Comparison of ENCODE assay signal across 26 mouse cellular contexts in genomic region chr10:94924450-94924849, GRCm38 (mm10). TPM values are rescaled to one million over a fixed set of nuclear protein-coding genes. Genes with fewer than 3 reads are reported as not detected.
DNase-seq lines count a peak whose midpoint lies in the region; ATAC-seq and TF ChIP-seq lines count a peak whose summit lies in the region.
"Had no signal": no experiment of that assay in that cellular context is flagged by ENCODE, and none has a peak within 500 bp of the region (broad histone marks: within the 10 kb centered on the region; RNA-seq: fewer than 3 reads in every experiment).

No protein-coding gene starts in this region.

- no peak overlapping the region for H3K4me2 ChIP-seq in heart, embryonic 16.5 days (ENCODE audit: low read depth, low read length)
- H3K4me2 ChIP-seq in liver, embryonic 14.5 days (ENCODE audit: low read depth): peak overlapping the region; percentile 63
- H3K4me2 ChIP-seq in forebrain, embryonic 15.5 days (replicated peaks): no peak overlapping the region
- H3K4me2 ChIP-seq: forebrain, embryonic 12.5 days; kidney, embryonic 15.5 days; limb, embryonic 13.5 days; lung, embryonic 15.5 days; neural tube, embryonic 13.5 days had no signal

- intact Hi-C loops in heart, postnatal 25 days (cut with DNase I): no loop called here

- H3K27ac ChIP-seq in heart, embryonic 16.5 days (ENCODE audit: low read length): peak overlapping the region; percentile 43; the same call in 1 of the 2 replicates
- H3K27ac ChIP-seq in liver, embryonic 14.5 days: peak overlapping the region; percentile 73
- H3K27ac ChIP-seq in forebrain, embryonic 15.5 days (replicated peaks): no peak overlapping the region
- H3K27ac ChIP-seq: forebrain, embryonic 12.5 days; kidney, embryonic 15.5 days; limb, embryonic 13.5 days; midbrain, embryonic 10.5 days; neural tube, embryonic 13.5 days had no signal

- TF ChIP-seq CTCF in liver, embryonic 14.5 days (IDR thresholded peaks at IDR 0.05; ENCODE audit: low read depth): no peak

- no peak overlapping the region for H3K9ac ChIP-seq in heart, embryonic 16.5 days (ENCODE audit: low read length)
- peak overlapping the region; percentile 43 for H3K9ac ChIP-seq in liver, embryonic 14.5 days (replicated peaks)
- H3K9ac ChIP-seq in forebrain, embryonic 15.5 days (replicated peaks): no peak overlapping the region
- H3K9ac ChIP-seq: forebrain, embryonic 12.5 days; kidney, embryonic 15.5 days; limb, embryonic 13.5 days; lung, embryonic 15.5 days; neural tube, embryonic 13.5 days had no signal

- H3K4me3 ChIP-seq in erythroblast, embryonic 14.5 days (replicated peaks): peak overlapping the region; percentile 35
- no peak overlapping the region for H3K4me3 ChIP-seq in heart, embryonic 16.5 days (ENCODE audit: low read length)
- no peak overlapping the region for H3K4me3 ChIP-seq in liver, embryonic 14.5 days (ENCODE audit: insufficient read depth in 1 of 2, low read depth in 2 of 2, low read length in 2 of 2)
- H3K4me3 ChIP-seq in forebrain, embryonic 15.5 days: no peak overlapping the region
- H3K4me3 ChIP-seq: forebrain, embryonic 12.5 days; kidney, embryonic 15.5 days; limb, embryonic 13.5 days; lung, embryonic 15.5 days; midbrain, embryonic 10.5 days; myocyte; neural tube, embryonic 13.5 days had no signal

- H3K27me3 ChIP-seq in erythroblast, embryonic 14.5 days (ENCODE audit: control insufficient read depth): no peaks in the 10 kb centered on the region
- H3K27me3 ChIP-seq in heart, embryonic 16.5 days (ENCODE audit: control insufficient read depth, insufficient read depth, low read length): no peaks in the 10 kb centered on the region
- H3K27me3 ChIP-seq in liver, embryonic 14.5 days (ENCODE audit: control insufficient read depth, insufficient read depth, low read length): no peaks in the 10 kb centered on the region
- no peaks in the 10 kb centered on the region for H3K27me3 ChIP-seq in forebrain, embryonic 15.5 days
- H3K27me3 ChIP-seq: forebrain, embryonic 12.5 days; kidney, embryonic 15.5 days; limb, embryonic 13.5 days; lung, embryonic 15.5 days; neural tube, embryonic 13.5 days had no signal

- ATAC-seq in erythroblast, adult 5-6 weeks (replicated peaks; ENCODE audit: low FRiP score, poor library complexity, severe bottlenecking): no peak
- no peak for ATAC-seq in heart, embryonic 16.5 days (replicated peaks; ENCODE audit: extremely low read depth, insufficient read depth, low FRiP score)
- ATAC-seq in liver, embryonic 14.5 days (ENCODE audit: insufficient read depth): peak; percentile 42; the same call in 1 of the 2 replicates
- ATAC-seq in megakaryocyte-erythroid progenitor cell, adult 5-6 weeks (replicated peaks; ENCODE audit: low FRiP score, low TSS enrichment, poor library complexity, severe bottlenecking): peak; percentile 64
- ATAC-seq in forebrain, embryonic 15.5 days (replicated peaks): no peak
- no peak for ATAC-seq in cerebellum, adult (ENCODE audit: insufficient number of reproducible peaks, low FRiP score, low TSS enrichment)
- ATAC-seq: midbrain, embryonic 16.5 days had no signal

- no peaks in the 10 kb centered on the region for H3K9me3 ChIP-seq in erythroblast, embryonic 14.5 days (ENCODE audit: control insufficient read depth, low read length)
- no peaks in the 10 kb centered on the region for H3K9me3 ChIP-seq in heart, embryonic 16.5 days (replicated peaks; ENCODE audit: control insufficient read depth, low read length)
- no peaks in the 10 kb centered on the region for H3K9me3 ChIP-seq in liver, embryonic 14.5 days (ENCODE audit: control insufficient read depth, low read length)
- H3K9me3 ChIP-seq in forebrain, embryonic 15.5 days: no peaks in the 10 kb centered on the region
- H3K9me3 ChIP-seq: forebrain, embryonic 12.5 days; kidney, embryonic 15.5 days; limb, embryonic 13.5 days; lung, embryonic 15.5 days; midbrain, embryonic 10.5 days; neural tube, embryonic 13.5 days had no signal

- WGBS in heart, embryonic 16.5 days: 64% methylated on average over 4 of the region's 4 CpGs
- 21% methylated on average over 4 of the region's 4 CpGs for WGBS in liver, embryonic 14.5 days (ENCODE audit: insufficient replicate concordance)
- 89% methylated on average over 4 of the region's 4 CpGs for WGBS in forebrain, embryonic 15.5 days

- no peak for DNase-seq in heart, postnatal 25 days (ENCODE audit: low spot score)
- DNase-seq in liver, embryonic 14.5 days (ENCODE audit: low read depth in 3 of 3, low spot score in 3 of 3): peak in 1 of 3 experiments; percentile 57
- DNase-seq: adrenal gland, postnatal 25 days; cerebellum, adult 11-12 months; cerebellum, postnatal 10 days; gastrocnemius, postnatal 25 days; kidney, adult 11 months; kidney, postnatal 36 days; lung, postnatal 36 days; retina, postnatal 1 day; right cerebral cortex, postnatal 25 days; spleen, adult 18-20 months had no signal

- H3K4me1 ChIP-seq in erythroblast, embryonic 14.5 days (ENCODE audit: control insufficient read depth): peaks cover 90% of the 10 kb centered on the region
- no peaks in the 10 kb centered on the region for H3K4me1 ChIP-seq in heart, embryonic 16.5 days (ENCODE audit: control insufficient read depth, insufficient read depth, low read length)
- H3K4me1 ChIP-seq in liver, embryonic 14.5 days (replicated peaks; ENCODE audit: control insufficient read depth in 2 of 2, insufficient read depth in 2 of 2, low read length in 1 of 2): peaks cover 48 to 67% of the 10 kb centered on the region in 2 experiments
- peaks cover 14% of the 10 kb centered on the region for H3K4me1 ChIP-seq in forebrain, embryonic 15.5 days

- peak; percentile 77 for TF ChIP-seq EP300 in liver, embryonic 14.5 days (IDR thresholded peaks at IDR 0.05; ENCODE audit: low read depth)

- H3K36me3 ChIP-seq in erythroblast, embryonic 14.5 days (ENCODE audit: control insufficient read depth): no peaks in the 10 kb centered on the region; the same call in 1 of the 2 replicates
- no peaks in the 10 kb centered on the region for H3K36me3 ChIP-seq in heart, embryonic 16.5 days (ENCODE audit: control insufficient read depth, insufficient read depth)
- H3K36me3 ChIP-seq in liver, embryonic 14.5 days (replicated peaks; ENCODE audit: control insufficient read depth, insufficient read depth, low read depth): no peaks in the 10 kb centered on the region
- peaks cover 7% of the 10 kb centered on the region; the same call in 1 of the 2 replicates for H3K36me3 ChIP-seq in forebrain, embryonic 15.5 days
- H3K36me3 ChIP-seq: kidney, embryonic 15.5 days; limb, embryonic 13.5 days; lung, embryonic 15.5 days had no signal

RNA-seq across cellular contexts. Expression of gene Plxnc1, which starts 20.2 kb away (rescaled TPM):
- 0.05 and 0.08 TPM in 2 replicates for polyA plus RNA-seq in erythroblast, embryonic 14.5 days (2012)
- total RNA-seq in erythroblast, adult 5-6 weeks (2015; ENCODE audit: low replicate concordance): 16.9 and 19.0 TPM in 2 replicates
- 18.7 and 40.6 TPM in 2 replicates for total RNA-seq in erythroblast, adult 5-6 weeks (2017; ENCODE audit: low replicate concordance)
- 2.0 TPM in 2 replicates for polyA plus RNA-seq in heart, embryonic 16.5 days (2015; fragmentation: Nextera tagmentation; extraction: Ambion mirVana)
- 1 to 10 TPM; 2.0 to 2.6 TPM for total RNA-seq in heart, postnatal 25 days (2021)
- polyA plus RNA-seq in liver, embryonic 14.5 days (2012; rRNA removed): 1.4 and 2.0 TPM in 2 replicates
- polyA plus RNA-seq in liver, embryonic 14.5 days (2014; fragmentation: Nextera tagmentation; extraction: Ambion mirVana): 2.1 and 2.5 TPM in 2 replicates
- total RNA-seq in megakaryocyte-erythroid progenitor cell, adult 5-6 weeks (2014; fragmentation: Nextera tagmentation): 60.9 and 112 TPM in 2 replicates
- 46.9 and 67.8 TPM in 2 replicates for total RNA-seq in megakaryocyte-erythroid progenitor cell, adult 5-6 weeks (2017)
- polyA plus RNA-seq in forebrain, embryonic 15.5 days (2015; fragmentation: Nextera tagmentation; extraction: Ambion mirVana): 11.2 and 11.9 TPM in 2 replicates
- polyA plus RNA-seq: myocyte had no signal

Comparison
In these comparisons a context has a peak if more than half of its experiments do, and no peak if none do; other contexts are left out.
1. ATAC-seq: peak in liver, embryonic 14.5 days (single experiment) and megakaryocyte-erythroid progenitor cell, adult 5-6 weeks (single experiment); none in erythroblast, adult 5-6 weeks (single experiment), heart, embryonic 16.5 days (single experiment), forebrain, embryonic 15.5 days (single experiment) and cerebellum, adult (single experiment).